Mouse (Mus musculus): Measurements from ENCODE around the gene Mroh9. TPM values are rescaled to one million over a fixed set of nuclear protein-coding genes. Genes with fewer than 3 reads are reported as not detected.

Gene Mroh9
- polyA plus RNA-seq (2012; fragmentation: generic; extraction: Trizol) = not detected
- long read RNA-seq, experiment 1 = 0 reads
- long read RNA-seq, experiment 2 = 0 reads

DNA sequence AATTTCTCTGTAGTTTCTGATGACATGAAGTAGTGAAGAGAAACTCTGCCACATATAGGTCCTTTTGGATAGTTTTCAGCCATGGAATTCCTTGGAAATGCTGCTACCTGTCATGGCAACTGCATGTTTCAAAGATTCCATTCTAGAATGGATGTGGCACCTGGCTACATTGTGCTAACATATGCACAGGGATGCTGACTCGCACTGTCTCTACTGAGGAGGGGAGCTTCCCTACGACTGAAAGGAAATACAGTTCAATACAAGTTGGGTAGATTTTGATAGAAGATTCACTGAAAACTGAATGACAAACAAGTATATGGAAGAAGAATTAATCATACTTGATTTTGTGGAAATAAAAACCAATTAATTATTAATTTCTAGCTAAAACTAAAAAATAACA is at the start of gene Mroh9:
TSS of gene Mroh9 (minus strand) at position 101 of the 400 bp plus-strand sequence.
- Histone ChIP-seq H3K36me3 (ENCODE audit: control insufficient read depth, insufficient read depth) (no peaks in the 10 kb centered on the region), H3K4me3 (ENCODE audit: insufficient read depth, poor library complexity, severe bottlenecking) (no peak within 1 kb of the TSS), H3K27me3 (ENCODE audit: control insufficient read depth, insufficient read depth, insufficient read length) (no peaks in the 10 kb centered on the region), H3K79me2 (ENCODE audit: control insufficient read depth, insufficient read depth) (no peaks in the 10 kb centered on the region), H3ac (ENCODE audit: control insufficient read depth, insufficient read length, low read depth) (no peak within 1 kb of the TSS), H3K79me3 (ENCODE audit: low read depth) (no peaks in the 10 kb centered on the region)
- TF ChIP-seq CTCF (IDR thresholded peaks at IDR 0.05; ENCODE audit: control insufficient read depth, insufficient read depth, insufficient read length) = no peak
- TF ChIP-seq MAX (IDR thresholded peaks at IDR 0.05) = no peak
- TF ChIP-seq FOSL1 (IDR thresholded peaks at IDR 0.05; ENCODE audit: insufficient read depth, low read length, poor library complexity, severe bottlenecking) = no peak
- no peak for TF ChIP-seq CEBPB (IDR thresholded peaks at IDR 0.05; ENCODE audit: low read depth)
- no peak for TF ChIP-seq MYOG (IDR thresholded peaks at IDR 0.05; ENCODE audit: control insufficient read depth, extremely low read depth, insufficient read length)
- no peak for TF ChIP-seq USF1 (IDR thresholded peaks at IDR 0.05; ENCODE audit: low read depth)
- no peak for TF ChIP-seq MYOD1 (IDR thresholded peaks at IDR 0.05; ENCODE audit: control insufficient read depth, insufficient read length, low read depth)

DNA sequence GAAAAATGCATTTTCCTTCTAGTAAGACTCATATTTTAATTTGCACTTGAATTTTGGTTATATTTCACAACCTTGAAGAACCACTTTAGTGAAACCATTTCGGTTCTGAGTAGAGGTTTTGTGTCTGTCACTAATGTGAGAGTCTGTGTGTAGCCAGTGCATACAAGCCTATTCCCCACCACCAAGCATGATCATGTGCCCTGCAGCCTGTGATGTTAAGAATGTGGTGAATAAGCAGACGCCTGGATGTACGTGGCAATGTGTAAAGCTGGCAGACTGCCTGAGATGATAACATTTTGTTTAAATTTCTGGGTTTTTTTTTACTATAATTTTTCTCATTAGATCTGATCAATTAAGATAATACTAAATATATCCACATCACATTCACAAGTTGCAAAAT is 44.5 kb upstream of the Mroh9 start:
- TF ChIP-seq CEBPB (IDR thresholded peaks at IDR 0.05; ENCODE audit: low read depth) (no peak), MAX (IDR thresholded peaks at IDR 0.05) (no peak), MYOD1 (IDR thresholded peaks at IDR 0.05; ENCODE audit: control insufficient read depth, insufficient read length, low read depth) (no peak), CTCF (IDR thresholded peaks at IDR 0.05; ENCODE audit: control insufficient read depth, insufficient read depth, insufficient read length) (no peak), MYOG (IDR thresholded peaks at IDR 0.05; ENCODE audit: control insufficient read depth, extremely low read depth, insufficient read length) (no peak), USF1 (IDR thresholded peaks at IDR 0.05; ENCODE audit: low read depth) (no peak), FOSL1 (IDR thresholded peaks at IDR 0.05; ENCODE audit: insufficient read depth, low read length, poor library complexity, severe bottlenecking) (no peak)
- Histone ChIP-seq H3K79me2 (ENCODE audit: control insufficient read depth, insufficient read depth) (no peaks in the 10 kb centered on the region), H3K27me3 (ENCODE audit: control insufficient read depth, insufficient read depth, insufficient read length) (no peaks in the 10 kb centered on the region)

DNA sequence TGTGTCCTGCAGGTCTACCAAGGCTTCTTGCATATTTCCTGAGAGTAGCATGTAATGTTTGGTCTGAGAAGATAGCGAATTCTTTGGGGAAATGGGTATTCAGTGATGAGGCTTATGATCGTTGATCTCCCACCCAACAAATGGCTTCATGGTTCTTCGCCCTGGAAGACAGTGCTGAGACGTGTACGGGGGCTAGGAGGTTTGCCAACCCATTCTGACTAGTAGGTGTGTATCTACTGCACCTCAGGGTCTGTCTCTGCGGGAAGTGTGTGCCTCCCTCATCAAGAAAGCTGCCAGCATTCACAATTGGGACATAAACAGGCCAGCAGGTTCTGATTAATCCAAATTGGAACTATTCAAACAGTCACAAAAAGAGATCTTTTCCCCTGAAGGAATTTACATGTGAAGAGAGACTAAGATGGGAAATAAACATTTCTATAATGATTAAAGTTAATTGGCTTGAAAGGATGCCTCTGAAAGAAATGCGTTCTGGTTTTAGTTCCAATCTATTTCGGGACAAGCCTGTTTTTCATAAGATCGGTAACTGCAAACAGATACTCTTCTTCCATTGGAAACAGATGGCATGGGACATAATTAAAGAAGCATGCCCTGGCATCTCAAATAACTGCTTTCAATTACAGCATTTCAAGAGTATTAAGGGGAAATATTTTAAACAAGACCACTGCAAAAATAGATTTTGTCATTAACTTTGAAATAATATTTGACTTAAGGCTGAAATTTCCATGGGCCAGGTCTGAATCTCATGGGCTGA is 43.8 kb upstream of the Mroh9 start:
- no peaks in the 10 kb centered on the region for H3K27me3 ChIP-seq (ENCODE audit: control insufficient read depth, insufficient read depth, insufficient read length)
- TF ChIP-seq MAX (IDR thresholded peaks at IDR 0.05) = no peak
- no peak for TF ChIP-seq USF1 (IDR thresholded peaks at IDR 0.05; ENCODE audit: low read depth)
- TF ChIP-seq MYOG (IDR thresholded peaks at IDR 0.05; ENCODE audit: control insufficient read depth, extremely low read depth, insufficient read length) = no peak
- TF ChIP-seq CEBPB (IDR thresholded peaks at IDR 0.05; ENCODE audit: low read depth) = no peak
- no peak for TF ChIP-seq MYOD1 (IDR thresholded peaks at IDR 0.05; ENCODE audit: control insufficient read depth, insufficient read length, low read depth)
- TF ChIP-seq FOSL1 (IDR thresholded peaks at IDR 0.05; ENCODE audit: insufficient read depth, low read length, poor library complexity, severe bottlenecking) = no peak
- TF ChIP-seq CTCF (IDR thresholded peaks at IDR 0.05; ENCODE audit: control insufficient read depth, insufficient read depth, insufficient read length) = no peak

More for the DNA sequence above, 44.5 kb upstream of the Mroh9 start:
- no peaks in the 10 kb centered on the region for H3K79me3 ChIP-seq (ENCODE audit: low read depth)
- no peaks in the 10 kb centered on the region for H3K36me3 ChIP-seq (ENCODE audit: control insufficient read depth, insufficient read depth)
- no peak overlapping the region for H3ac ChIP-seq (ENCODE audit: control insufficient read depth, insufficient read length, low read depth)
- H3K4me3 ChIP-seq (ENCODE audit: insufficient read depth, poor library complexity, severe bottlenecking) = no peak overlapping the region

DNA sequence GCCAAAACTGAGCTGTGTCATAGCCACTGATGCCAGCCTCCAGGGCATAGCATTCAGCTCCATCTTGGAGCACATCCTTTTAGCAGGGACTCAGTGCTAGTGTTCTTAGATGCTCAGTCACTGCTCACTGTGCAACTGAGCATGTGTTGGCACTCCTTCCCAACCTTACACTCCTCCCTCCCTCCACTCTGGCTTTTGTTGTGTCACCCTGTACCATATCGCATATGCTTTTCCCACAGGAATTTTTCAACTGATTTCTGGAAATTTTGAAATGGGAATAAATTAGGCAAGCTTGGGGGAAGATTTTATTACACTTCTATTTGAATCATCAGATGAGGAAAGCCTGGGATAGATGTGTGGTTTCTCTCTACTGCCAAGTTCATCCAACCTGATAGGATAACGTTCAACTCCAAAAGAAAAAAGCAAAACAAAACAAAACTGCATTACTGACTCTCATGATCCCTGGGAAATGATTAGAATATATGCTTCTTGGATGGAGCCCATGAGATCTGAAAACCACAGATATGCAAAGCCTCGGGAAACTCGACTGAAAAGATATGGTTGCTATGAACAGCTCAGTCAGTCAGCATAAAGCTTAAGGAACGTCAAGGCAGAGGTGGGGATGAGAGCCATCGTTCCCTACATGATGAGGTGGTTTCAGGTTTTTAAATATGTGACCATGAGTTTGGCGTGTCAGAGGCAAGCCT is 40.9 kb upstream of the Mroh9 start:
- TF ChIP-seq MYOG (IDR thresholded peaks at IDR 0.05; ENCODE audit: control insufficient read depth, extremely low read depth, insufficient read length) (no peak), FOSL1 (IDR thresholded peaks at IDR 0.05; ENCODE audit: insufficient read depth, low read length, poor library complexity, severe bottlenecking) (no peak), MAX (IDR thresholded peaks at IDR 0.05) (peak; percentile 38), CEBPB (IDR thresholded peaks at IDR 0.05; ENCODE audit: low read depth) (peak; percentile 72)
- Histone ChIP-seq H3K27me3 (ENCODE audit: control insufficient read depth, insufficient read depth, insufficient read length) (no peaks in the 10 kb centered on the region), H3K79me2 (ENCODE audit: control insufficient read depth, insufficient read depth) (no peaks in the 10 kb centered on the region), H3K79me3 (ENCODE audit: low read depth) (no peaks in the 10 kb centered on the region), H3ac (ENCODE audit: control insufficient read depth, insufficient read length, low read depth) (no peak overlapping the region), H3K36me3 (ENCODE audit: control insufficient read depth, insufficient read depth) (no peaks in the 10 kb centered on the region), H3K4me3 (ENCODE audit: insufficient read depth, poor library complexity, severe bottlenecking) (no peak overlapping the region)

More for the DNA sequence above, 43.8 kb upstream of the Mroh9 start:
- Histone ChIP-seq H3K79me3 (ENCODE audit: low read depth) (no peaks in the 10 kb centered on the region), H3K79me2 (ENCODE audit: control insufficient read depth, insufficient read depth) (no peaks in the 10 kb centered on the region), H3K4me3 (ENCODE audit: insufficient read depth, poor library complexity, severe bottlenecking) (no peak overlapping the region), H3K36me3 (ENCODE audit: control insufficient read depth, insufficient read depth) (no peaks in the 10 kb centered on the region), H3ac (ENCODE audit: control insufficient read depth, insufficient read length, low read depth) (no peak overlapping the region)

DNA sequence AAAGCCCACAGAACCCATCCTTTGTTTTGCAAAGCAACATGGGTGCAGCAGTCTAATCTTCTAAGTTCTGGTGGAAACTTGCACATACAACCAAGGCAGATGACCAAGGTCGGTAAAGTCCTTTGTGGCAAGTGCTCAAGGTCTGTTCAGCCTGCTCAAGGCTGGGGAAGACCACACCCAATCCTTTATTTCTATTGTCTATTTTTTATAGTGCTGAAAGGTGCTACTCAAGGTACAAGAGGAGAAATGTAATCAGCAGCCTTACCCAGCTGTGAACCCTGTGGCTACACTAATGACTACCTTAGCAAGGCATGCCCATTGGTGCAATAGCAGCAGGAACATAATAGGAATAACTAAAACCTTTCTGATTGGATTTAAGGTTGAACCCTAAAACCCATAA is 36.9 kb upstream of the Mroh9 start:
- H3K4me3 ChIP-seq (ENCODE audit: insufficient read depth, poor library complexity, severe bottlenecking) = no peak overlapping the region
- TF ChIP-seq MYOD1 (IDR thresholded peaks at IDR 0.05; ENCODE audit: control insufficient read depth, insufficient read length, low read depth) (no peak), USF1 (IDR thresholded peaks at IDR 0.05; ENCODE audit: low read depth) (no peak), MYOG (IDR thresholded peaks at IDR 0.05; ENCODE audit: control insufficient read depth, extremely low read depth, insufficient read length) (no peak), MAX (IDR thresholded peaks at IDR 0.05) (no peak), CTCF (IDR thresholded peaks at IDR 0.05; ENCODE audit: control insufficient read depth, insufficient read depth, insufficient read length) (no peak), FOSL1 (IDR thresholded peaks at IDR 0.05; ENCODE audit: insufficient read depth, low read length, poor library complexity, severe bottlenecking) (no peak), CEBPB (IDR thresholded peaks at IDR 0.05; ENCODE audit: low read depth) (no peak)
- H3K79me3 ChIP-seq (ENCODE audit: low read depth) = no peaks in the 10 kb centered on the region
- H3ac ChIP-seq (ENCODE audit: control insufficient read depth, insufficient read length, low read depth) = no peak overlapping the region
- H3K27me3 ChIP-seq (ENCODE audit: control insufficient read depth, insufficient read depth, insufficient read length) = no peaks in the 10 kb centered on the region
- H3K36me3 ChIP-seq (ENCODE audit: control insufficient read depth, insufficient read depth) = no peaks in the 10 kb centered on the region
- no peaks in the 10 kb centered on the region for H3K79me2 ChIP-seq (ENCODE audit: control insufficient read depth, insufficient read depth)

Measured in C2C12 (cell line).